Mouse (Mus musculus) olfactory bulb, adult 2 months (tissue): ENCODE data around the gene Gm4187. TPM values are rescaled to one million over a fixed set of nuclear protein-coding genes. Genes with fewer than 3 reads are reported as not detected.
"Not testable (repeated sequence)": the region's sequence is repeated elsewhere in the genome, so short reads cannot be mapped to it uniquely, and the experiment has no call there.

ENCODE experiments used
- H3K27ac ChIP-seq: fragments of 200-500 bp; 2 replicates; pipeline ENCODE4 v1.5.1; 2012; ENCODE audit warnings: low read depth, low read length; ENCODE audit not compliant: insufficient read depth
- H3K4me1 ChIP-seq: fragments of 200-500 bp; 2 replicates; pipeline ENCODE4 v1.6.1; 2012; ENCODE audit warnings: low read length; ENCODE audit not compliant: control insufficient read depth, insufficient read depth
- H3K4me3 ChIP-seq: fragments of 200-500 bp; 2 replicates; pipeline ENCODE4 v1.5.1; 2012; ENCODE audit warnings: mild to moderate bottlenecking, low read depth, low read length, moderate library complexity; ENCODE audit not compliant: insufficient read depth
- WGBS: fragments of 180-500 bp; shearing (Covaris S2); methylation state at CpG from one replicate; pipeline ENCODE4 v1.1.7; 2018; 5-methylcytosine and 5-hydroxymethylcytosine counted together
- polyA plus RNA-seq: library from polyadenylated mRNA; stranded (reverse); fragments of >200 nt; gene quantifications from 2 replicates; pipeline ENCODE4 v1.2.4, GENCODE M21; 2012; ENCODE audit warnings: low replicate concordance; ENCODE audit not compliant: missing spikeins, insufficient read depth, insufficient read length

The Gm4187 gene
- not detected in 2 replicates for polyA plus RNA-seq

DNA sequence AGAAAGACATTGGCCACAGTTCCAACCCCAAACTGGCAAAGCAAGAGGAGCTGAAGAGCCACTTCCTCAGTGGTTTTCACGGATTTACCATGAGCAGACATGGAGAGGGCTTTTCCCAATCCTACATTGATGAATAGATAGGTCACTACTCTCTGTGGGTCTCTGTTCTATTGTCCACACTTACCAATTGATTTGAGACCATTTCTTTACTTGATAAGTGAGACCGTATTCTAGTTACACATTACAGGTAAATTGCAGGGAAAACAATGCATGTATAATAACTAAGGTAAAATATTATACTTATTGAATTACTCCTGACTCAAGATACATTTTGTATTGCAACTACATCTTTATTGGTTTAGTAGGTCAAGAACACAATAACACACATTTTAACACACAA is at the start of gene Gm4187:
Gene Gm4187 (minus strand): TSS at position 101 of the 400 bp plus-strand sequence.
- not testable (repeated sequence) for H3K27ac ChIP-seq, H3K4me3 ChIP-seq, H3K4me1 ChIP-seq
- WGBS, result no CpG with 5 or more reads among the region's 2 CpGs

DNA sequence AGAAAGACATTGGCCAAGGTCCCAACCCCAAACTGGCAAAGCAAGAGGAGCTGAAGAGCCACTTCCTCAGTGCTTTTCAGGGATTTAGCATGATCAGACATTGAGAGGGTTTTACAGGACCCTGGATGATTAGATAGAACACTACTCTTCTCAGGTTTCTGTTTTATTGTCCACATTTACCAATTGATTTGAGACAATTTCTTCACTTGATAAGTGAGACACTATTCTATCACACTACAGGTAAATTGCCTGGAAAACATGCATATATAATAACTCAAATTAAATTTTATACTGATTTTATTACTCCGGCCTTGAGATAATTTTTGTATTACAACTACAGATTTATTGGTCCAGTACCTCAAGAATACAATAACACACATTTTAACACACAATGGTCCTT is 41.4 kb upstream of the Gm4187 start, which contains the start of gene Gm8660:
Gene Gm8660 (minus strand): TSS at position 101 of the 400 bp plus-strand sequence.
- H3K4me1 ChIP-seq, H3K27ac ChIP-seq, H3K4me3 ChIP-seq: not testable (repeated sequence)
- WGBS, result no CpG with 5 or more reads among the region's 1 CpGs

Other genes with a start within 250 kb of the Gm4187 start
- not detected in 2 replicates for gene Gm16451, start 211.5 kb downstream of the Gm4187 start, polyA plus RNA-seq
- not detected in 2 replicates for gene Gm10666, start 195.0 kb downstream of the Gm4187 start, polyA plus RNA-seq
- not detected in 2 replicates for gene Vmn1r142, start 165.7 kb downstream of the Gm4187 start, polyA plus RNA-seq
- gene Vmn1r143, start 140.3 kb downstream of the Gm4187 start, polyA plus RNA-seq, result not detected in 2 replicates
- not detected in 2 replicates for gene Gm8653, start 128.5 kb downstream of the Gm4187 start, polyA plus RNA-seq
- not detected in 2 replicates for gene Gm8453, start 100.2 kb downstream of the Gm4187 start, polyA plus RNA-seq
- not detected in 2 replicates for gene Gm8660, start 41.3 kb upstream of the Gm4187 start, polyA plus RNA-seq
- not detected in 2 replicates for gene Vmn1r148, start 83.9 kb upstream of the Gm4187 start, polyA plus RNA-seq
- gene Vmn1r149, start 108.5 kb upstream of the Gm4187 start, polyA plus RNA-seq, result not detected in 2 replicates
- not detected in 2 replicates for gene Gm10665, start 134.4 kb upstream of the Gm4187 start, polyA plus RNA-seq
- gene Vmn1r151, start 170.0 kb upstream of the Gm4187 start, polyA plus RNA-seq, result not detected in 2 replicates
- not detected in 2 replicates for gene Vmn1r152, start 193.2 kb upstream of the Gm4187 start, polyA plus RNA-seq
- gene Gm8677, start 205.2 kb upstream of the Gm4187 start, polyA plus RNA-seq, result not detected in 2 replicates
- not detected in 2 replicates for gene Gm4201, start 235.6 kb upstream of the Gm4187 start, polyA plus RNA-seq